Mouse (Mus musculus): Measurements from ENCODE around the gene Smim20.

DNA sequence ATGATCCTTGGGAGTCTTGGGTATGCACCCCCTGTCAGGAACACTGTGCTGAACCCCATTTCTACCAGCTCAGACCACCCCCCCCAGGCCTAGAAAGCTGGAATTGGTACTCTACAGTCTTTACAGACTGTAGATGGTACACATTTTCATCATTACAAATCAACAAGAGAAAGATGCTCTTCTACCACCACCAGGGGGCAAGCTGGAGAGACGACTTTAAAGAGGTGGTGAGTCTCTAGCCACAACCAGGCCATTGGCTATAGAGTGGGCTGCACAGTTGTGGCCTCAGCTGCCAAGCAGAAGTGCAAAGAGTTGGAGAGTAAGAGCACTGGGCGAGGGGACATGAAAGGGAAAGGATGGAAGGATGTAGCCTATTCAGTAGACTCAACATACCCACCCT is 48.9 kb downstream of the Smim20 start:
- TF ChIP-seq POLR2A (IDR thresholded peaks at IDR 0.05; ENCODE audit: borderline replicate concordance, extremely low read depth, insufficient read depth, insufficient read length, poor library complexity, severe bottlenecking) (no peak), CTCF (IDR thresholded peaks at IDR 0.05; ENCODE audit: borderline replicate concordance, extremely low read depth, insufficient read depth, insufficient read length) (no peak)
